Mouse (Mus musculus): ENCODE data around the gene Ptprn2.

Ptprn2 gene

DNA sequence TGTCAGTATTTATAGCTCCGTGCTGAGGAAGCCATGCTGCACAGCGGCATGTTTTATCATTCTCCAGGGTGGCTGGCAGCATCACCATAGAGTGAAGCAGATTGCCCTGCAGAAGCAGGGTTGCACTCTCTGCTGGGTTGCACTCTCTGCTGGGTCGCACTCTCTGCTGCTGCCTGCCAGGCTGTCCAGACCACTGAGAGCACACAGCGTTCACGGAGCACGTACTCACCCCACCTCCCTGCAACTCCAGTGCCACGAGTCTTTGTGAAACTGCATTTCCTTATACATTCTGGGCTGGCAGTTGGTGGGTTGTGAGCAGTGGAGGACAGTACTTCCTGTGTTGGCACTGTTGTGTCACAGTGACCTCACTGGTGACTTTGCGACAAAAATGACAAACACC lies 108.9 kb downstream of the Ptprn2 start:
- DNase-seq (ENCODE audit: low spot score), result no peak

DNA sequence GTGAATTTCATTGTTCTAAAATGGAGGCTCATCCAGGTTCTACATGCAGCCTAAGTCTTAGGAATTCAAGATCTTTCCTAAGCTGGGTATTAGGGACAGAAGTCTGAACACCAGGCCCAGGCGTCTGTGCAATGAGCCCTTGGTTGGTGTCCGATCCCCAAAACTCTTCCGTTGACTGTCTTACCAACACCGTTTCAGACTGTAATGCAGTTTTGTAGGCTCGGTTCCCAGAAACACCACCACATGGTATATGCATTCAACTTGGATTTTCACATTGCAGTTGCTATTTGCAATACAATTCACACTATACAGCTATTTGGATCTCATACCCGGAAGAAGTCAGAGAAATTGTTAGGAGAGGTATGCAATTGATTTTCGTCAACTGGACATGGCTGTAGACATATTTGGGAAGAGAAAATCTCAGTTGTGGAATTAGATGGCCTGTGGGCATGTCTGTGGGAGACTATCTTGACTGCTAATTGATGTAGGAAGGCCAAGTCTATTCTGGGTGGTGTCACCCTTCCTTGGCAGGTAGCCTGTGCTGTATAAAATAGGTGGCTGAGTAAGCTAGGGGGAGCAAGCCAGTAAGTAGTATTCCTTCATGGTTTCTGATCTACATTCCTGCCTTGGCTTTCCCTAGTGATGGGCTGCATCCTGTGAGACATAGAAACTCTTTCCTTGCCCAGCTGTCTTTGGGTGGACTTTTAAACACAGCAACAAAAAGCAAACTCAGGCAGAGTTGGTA lies 109.5 kb downstream of the Ptprn2 start:
- DNase-seq (ENCODE audit: low spot score), result no peak

DNA sequence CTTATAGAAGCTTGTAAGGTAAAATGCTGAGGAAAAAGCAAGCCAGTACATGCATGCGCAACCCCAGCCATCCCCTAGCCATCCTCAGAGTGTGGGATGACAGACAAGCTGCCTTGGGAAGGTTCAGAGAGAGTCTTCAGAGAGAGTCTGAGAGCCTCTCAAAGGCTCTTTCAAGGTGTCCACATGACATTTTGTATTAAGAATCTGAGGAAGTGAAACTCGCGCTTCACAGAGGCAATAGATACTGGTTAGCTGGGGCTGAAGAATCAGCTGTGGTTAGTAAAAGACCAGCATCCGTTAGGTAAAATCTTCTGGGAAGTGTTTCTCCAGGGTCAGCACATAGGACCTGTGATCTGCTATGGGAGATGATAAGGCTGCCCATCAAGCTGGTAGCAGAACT lies 110.2 kb downstream of the Ptprn2 start:
- no peak for DNase-seq (ENCODE audit: low spot score)

DNA sequence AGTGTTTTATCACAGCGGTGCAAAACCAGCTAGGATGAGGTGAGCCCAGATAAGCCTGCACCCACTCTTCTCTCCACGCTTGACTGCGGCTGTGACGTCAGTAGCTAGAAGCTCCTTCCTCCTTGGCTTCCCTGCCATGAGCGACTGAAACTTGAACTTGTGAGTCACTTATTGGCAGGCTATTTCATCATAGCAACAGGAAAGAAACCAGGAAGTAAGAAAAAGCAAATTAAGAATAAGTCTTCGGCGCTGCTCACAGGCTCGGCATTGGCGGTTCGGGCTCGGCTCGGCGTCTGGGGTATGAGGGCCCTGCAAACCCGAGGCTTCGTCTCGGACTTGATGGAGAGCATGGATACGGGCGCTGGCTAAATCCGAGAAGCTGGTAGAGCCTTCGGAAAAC lies 111.5 kb downstream of the Ptprn2 start:
- no peak for DNase-seq (ENCODE audit: low spot score)

DNA sequence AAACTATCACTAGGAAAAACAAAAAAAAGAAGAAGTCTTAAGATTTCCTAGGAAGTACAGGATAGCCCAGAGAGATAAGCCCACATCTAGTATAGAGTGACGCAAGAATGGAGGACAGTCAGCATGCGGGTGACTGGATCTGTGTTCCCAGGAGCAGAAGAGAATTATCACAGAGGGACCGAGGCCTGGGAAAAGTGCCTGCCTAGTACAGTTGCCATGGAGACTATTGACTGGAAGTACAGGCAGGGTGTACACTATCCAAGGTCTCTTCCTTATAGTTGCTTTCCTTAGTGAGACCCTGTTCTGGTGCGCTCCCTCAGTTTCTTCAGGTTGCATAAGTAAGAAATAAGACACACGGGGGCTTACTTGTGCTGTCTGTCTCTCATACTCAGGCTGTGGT lies 112.2 kb downstream of the Ptprn2 start:
- DNase-seq (ENCODE audit: low spot score), result no peak

DNA sequence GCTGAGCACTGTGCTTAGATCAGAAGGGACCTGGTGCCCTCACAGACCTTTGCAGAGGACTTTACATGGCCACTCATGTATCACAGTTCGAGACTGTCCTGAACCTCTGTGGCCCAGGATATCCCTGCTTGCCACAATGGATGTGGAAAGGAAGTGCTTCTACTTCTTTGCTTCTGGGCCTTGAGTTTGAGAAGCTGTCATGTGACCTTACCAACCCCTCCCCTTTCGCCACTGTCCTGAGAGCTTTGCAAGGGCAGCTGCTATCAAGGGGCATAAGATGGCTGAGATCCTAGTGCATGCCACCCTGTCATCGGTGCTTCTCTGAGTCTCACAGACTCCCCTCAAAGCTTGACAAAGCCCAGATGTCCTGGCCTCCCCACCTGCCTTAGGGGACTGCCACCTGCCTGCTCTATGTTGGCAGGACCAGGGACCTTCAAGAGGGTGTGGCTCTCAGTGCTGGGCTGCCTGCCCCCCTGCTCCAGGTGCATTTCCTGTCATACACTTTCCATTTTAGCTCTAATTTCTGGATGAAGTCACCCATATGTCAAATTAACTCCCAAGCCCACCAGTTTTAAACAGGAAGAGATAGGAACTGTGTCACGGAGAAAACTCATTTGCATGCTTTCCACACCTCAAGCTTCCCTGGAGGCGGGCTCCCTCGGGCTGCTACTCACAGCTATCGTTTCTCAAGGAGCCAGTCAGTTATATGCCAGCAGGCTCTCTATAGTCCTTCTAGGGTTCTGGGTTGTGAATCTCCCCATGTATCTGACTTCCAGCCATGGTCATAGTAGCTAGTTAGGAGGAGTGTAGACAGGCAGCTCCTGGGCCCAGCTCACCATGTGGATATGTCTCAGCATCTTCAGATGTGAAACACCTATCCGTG lies 112.8 kb downstream of the Ptprn2 start:
- DNase-seq (ENCODE audit: low spot score), result no peak

DNA sequence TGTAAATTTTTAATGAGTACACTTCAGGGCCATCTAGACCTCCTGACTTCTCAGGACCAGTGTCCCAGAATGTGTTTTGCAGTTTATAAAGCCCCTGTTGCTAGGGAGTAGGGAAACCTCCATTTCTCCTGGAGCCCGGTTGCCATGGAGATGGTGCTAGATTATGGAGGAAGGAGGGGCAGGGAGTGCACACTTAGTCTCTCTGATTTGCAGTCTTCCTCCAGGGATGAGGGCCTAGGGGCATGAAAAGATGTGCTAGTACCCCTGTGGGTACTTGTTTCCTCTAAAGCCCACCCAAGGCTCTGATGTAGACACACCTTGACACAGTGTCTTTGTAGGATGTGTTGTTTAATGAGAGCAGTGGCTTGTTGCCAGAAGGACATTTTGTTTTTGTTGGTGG lies 114.0 kb downstream of the Ptprn2 start:
- no peak for DNase-seq (ENCODE audit: low spot score)

DNA sequence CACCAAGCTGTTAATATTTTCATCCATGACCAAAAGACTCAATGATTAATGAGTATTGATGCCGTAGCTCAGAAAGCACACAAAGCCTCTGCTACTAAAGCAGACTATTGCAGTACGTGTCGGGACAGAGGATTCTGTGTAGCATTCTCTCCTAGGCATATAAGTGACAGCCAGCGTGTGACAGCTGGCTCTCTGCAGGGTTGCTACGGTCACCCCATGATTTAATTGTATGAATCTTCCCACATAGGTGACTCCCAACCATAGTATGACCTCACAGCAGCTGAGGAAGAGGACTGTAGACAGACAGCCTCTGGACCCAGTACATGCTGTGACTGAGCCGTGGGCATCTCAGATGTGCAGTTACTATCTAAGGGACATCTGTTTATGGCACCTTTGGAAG lies 114.5 kb downstream of the Ptprn2 start:
- no peak for DNase-seq (ENCODE audit: low spot score)

DNA sequence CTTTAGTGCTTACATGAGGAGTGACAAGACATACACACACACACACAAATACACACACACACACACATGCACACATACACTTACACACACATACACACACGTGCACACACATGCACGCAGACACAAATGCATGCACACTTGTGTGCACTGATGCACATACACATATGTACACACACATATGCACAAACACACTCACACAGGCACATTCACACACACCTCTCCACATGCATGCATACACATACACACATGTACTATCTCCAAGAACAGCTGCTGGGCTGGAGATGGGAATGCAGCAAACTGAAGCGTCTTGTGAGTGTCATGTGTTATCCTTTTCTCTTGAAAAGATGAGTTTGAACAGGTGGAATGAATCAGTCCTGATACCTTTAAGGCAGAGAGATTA lies 115.9 kb downstream of the Ptprn2 start:
- DNase-seq (ENCODE audit: low spot score), result no peak

DNA sequence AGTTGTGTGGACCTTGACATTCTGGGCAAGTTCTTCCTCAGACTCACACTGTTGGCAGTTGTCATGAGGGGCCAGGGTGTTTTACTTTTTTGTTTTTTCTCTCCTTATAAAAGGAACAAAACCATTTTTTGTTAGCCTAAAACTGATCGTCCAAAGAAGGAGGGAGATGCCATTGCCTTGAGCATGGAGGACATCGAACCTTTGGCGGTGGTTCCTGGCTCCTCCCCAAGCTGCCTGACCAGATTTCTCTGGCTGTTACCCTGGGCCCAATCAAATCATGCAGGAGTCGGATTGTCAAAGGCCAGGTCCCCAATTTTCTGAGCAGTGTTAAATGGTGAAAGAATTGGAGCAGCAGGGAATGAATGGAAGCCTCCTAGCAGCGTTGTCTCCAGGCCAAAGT lies 116.4 kb downstream of the Ptprn2 start:
- DNase-seq (ENCODE audit: low spot score), result no peak

DNA sequence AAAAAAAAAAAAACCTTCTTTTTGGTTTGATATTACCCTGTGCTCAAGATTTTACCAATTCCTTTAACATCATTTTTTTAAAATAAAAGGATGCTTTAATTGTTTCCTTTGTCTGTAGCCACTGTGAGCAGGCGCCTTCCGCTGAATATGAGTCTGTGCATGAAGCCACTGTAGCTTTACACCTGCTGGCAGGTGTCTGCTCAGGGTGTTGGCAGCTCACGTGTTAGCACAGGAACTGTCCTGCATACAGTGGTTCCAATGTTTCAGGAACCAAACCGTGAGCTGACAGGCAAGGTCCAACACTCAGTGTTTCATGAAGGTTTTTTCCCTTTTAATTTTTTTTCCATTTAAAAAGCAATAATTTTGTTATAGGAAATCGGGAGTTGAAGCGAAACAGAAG lies 123.1 kb downstream of the Ptprn2 start:
- no peak for DNase-seq (ENCODE audit: low spot score)

DNA sequence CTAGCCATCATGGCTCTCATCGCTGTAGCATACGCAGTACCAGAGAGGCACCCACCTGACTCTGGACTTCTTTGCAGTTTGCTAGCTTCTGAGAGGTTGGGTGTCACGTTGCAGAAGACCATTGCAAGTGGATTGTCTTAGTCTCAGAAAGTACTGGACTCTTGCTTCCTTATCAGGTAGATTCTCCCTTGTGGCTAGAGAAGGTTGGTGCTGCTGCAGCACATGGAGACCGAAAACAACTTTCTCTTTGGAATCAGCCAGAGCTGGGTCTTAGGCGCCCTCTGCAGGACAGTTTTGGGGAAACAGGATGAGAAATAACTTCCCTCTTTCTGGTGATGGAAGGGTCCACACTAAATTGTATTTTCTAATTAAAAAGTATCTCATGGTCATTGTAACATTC lies 134.3 kb downstream of the Ptprn2 start:
- peak; percentile 68 for DNase-seq (ENCODE audit: low spot score)

DNA sequence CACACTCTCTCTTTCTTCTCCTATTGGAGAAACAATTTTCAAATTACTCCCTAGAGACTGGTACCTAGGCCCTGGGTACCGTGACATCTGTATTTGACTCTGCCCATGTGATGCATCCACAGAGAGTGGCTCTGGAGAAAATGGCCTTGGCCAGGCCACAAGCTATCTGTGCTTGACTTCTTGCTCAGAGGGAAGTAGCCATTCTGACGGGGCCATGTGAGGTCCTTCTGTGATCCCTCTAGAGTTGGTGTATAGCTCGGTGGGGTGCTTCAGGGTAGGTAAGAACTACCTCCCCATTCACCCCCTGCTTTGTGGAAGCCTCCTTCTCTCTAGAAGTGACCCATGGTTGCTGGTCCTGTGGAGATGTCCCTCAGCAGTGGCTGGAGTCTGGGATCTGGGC lies 134.8 kb downstream of the Ptprn2 start:
- DNase-seq (ENCODE audit: low spot score), result no peak

DNA sequence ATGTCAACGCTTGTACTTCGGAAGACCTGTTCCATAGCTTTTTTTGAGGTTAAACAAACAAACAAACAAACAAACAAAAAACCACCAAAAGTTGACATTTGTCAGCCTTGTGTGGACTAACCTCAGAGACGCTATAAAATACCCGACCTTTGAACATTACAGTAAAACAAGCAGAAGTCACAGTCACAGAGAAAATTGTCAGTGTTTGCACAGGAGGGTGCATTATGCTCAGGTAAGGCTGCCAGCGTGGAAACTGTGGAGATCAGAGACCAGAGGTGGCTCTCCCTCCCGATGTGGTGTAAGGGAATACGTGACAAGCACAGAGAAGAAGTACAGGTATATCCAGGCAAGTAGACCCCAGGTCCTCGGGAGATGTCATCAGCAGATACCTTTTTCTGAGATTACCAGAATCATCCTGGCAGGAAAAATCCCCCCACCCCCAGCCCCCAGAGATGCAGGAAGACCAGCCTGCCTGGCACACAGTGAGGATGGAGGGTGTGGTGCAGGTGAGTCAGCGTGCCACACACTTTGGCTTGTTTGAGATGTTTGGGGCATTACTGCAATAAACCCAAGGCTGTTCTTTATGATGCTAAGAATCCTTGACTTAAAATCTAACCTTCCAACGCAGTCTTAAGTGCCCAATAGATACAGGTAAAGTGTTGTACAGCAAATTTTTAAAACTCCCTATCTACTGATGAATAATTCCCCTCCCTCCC lies 136.0 kb downstream of the Ptprn2 start:
- DNase-seq (ENCODE audit: low spot score), result no peak

DNA sequence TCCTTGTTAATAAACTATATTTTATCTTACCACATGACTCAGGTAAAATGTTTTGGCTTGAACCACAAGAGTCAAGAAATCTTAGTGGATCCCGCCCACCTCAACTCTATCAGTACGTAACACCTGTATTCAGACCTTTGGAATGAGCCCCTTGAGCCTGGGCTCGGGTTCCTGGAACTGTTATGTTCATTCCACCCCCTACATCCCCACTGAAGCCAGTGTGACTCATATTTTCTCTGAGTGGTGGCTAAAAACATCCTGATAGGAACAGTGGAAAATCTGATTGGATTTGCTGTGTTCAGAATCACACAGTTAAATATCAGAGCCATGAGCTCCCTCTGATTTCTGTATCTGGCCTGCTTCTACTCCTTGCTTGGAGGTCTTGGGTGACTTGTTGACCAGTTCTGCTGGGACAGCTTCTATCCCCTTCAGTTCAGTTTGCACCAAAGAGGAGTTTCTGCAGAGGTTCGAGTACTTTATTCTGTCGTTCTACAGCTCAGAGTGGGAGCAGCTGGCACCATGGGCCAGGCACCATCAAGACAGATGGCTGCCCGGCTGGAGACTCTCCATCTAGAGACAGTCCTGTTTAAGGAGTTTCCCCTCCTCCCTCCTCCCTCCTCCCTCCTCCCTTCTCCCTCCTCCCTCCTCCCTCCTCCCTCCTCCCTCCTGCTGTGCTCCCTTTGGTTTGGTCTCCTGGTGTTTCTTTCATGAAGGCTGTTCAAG lies 137.3 kb downstream of the Ptprn2 start:
- DNase-seq (ENCODE audit: low spot score), result no peak

DNA sequence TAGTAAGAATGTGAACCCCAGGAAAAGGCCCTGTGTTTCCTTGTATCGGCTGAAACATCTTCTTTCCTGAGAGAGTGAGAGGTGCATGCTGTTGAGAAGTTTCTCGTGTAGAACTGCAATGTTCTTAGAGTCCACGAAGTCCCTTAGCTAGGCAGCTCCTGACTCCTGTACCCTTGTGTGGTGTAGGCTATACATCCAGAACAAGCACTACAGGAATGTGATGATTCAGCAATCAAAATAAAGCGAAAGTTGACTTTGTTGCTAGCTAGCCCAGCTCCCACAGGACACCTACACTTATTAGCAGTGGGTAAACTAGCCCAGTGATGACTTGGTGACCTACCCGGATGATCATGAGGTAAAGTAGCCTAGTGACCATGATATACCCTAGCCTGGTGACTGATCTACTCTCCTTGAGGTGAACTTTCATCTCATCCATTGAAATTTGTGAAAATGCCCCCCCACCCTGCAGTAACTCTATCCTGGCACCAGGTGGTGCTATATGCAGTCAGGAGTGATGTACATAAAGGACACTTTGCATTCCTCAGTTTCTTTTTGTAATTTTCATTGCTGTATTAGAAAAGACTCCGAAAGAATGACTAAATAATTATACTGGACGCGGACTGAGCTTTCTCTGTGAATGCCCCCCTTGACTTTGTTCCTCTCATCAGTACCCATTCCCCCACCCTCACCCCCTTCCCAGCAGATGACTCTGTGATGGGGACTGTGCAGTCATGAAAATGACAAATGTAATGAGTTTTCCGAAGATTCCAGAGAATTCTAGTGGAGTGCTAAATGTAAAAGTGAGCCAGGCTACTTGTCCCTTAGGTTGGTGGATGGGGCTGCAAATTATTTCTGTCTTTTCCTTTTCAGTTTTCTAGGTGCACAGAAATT lies 140.1 kb downstream of the Ptprn2 start:
- peak; percentile 22 for DNase-seq (ENCODE audit: low spot score)

DNA sequence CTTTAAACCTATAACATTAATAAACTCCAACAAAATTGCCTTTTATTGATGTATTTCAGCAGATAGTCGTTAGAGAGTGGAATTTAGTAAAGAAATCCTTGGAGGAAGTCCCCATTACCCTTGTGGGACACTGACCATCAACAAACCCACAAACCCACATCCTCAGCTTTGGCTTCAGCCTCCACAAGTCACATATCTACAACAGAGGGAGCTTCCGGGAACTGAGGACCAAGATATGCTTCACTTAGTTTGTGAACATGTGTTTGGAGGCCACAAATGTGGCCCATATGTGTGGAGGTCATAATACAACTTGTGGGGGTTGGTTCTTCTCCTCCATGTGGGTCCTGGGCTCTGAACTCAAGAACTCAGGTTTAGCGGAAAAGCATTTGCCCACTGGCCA lies 143.5 kb downstream of the Ptprn2 start:
- no peak for DNase-seq (ENCODE audit: low spot score)

DNA sequence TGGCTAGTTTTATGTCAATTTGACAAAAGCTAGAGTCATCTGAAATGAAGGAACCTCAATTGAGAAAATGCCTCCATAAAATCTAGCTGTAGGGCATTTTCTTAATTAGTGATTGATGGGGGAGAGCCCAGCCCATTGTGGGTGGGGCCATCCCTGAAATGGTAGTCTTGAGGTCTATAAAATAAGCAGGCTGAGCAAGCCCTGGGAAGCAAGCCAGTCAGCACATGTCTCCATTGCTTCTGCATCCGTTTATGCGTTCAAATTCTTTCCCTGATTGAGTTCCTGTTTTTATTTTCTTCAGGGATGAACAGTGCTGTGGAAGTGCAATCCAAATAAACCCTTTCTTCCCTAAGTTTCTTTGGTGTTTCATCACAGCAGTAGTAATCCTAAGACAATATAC lies 152.0 kb downstream of the Ptprn2 start:
- DNase-seq (ENCODE audit: low spot score), result no peak

DNA sequence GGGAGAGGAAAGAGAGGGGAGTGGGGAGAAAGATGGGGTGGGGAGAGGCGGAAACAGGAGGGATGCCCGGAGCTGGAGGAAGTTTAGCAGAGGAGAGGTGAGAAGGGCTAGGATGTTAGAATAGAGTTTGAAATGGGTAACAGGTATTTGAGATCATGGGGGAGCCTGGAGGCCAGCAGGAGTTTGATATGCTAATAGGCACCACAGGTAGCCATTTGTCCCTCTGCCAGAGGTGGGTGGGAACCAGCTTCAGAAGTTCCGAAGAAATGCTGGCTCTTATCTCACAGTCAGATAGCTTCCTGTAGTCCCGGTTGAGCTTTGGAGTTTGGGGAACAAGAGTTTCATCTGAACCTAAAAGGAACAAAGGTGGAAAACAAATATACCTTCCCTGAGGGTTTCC lies 155.4 kb downstream of the Ptprn2 start:
- DNase-seq (ENCODE audit: low spot score), result no peak

DNA sequence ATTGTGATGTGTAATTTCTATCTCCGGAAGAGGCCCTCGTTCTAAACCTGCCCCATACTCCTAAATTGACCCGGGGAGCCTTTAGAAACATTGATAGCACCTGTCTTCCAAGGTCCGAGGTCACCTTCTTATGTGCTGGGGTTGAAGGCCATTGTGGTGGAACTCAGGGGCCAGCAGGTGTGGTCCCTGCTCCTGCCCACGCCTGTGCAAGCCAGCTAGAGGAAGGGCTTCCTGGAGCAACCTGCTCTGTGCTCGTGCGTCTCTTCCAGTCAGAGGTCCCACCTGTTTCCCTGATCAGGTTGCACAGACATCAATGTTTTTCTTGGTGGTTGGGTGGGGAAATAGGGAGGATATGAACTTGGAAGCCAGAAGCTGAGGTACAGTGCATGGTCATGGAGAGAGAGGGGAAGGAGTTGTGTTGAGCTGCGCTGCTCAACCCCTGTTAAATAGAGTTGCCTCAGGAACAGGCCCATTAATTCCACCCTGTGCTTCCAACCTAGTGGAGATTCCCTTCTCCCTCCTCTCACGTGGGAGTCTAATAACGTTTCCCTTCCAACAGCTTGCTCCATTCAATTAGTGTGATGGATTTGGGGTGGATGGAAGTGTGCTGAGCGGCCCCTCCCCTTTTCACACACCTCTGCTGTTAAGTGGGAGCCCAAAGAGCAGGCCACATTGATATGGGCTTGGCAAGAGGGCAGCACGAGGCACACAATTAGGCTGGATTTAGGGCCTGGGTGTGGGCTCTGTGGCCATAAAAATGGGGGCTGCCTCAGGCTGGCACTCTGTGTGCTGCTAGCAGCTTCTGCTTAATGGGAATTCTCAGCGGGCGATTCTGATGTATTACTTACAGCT lies 156.0 kb downstream of the Ptprn2 start:
- DNase-seq (ENCODE audit: low spot score), result no peak
